Mouse (Mus musculus): ENCODE results near the gene Fbll1. TPM values are rescaled to one million over a fixed set of nuclear protein-coding genes. Genes with fewer than 3 reads are reported as not detected.
"Not testable (repeated sequence)": the region's sequence is repeated elsewhere in the genome, so short reads cannot be mapped to it uniquely, and the experiment has no call there.

The Fbll1 gene
- polyA plus RNA-seq, 1 experiment from 2014 or later, result 1.1 TPM

DNA sequence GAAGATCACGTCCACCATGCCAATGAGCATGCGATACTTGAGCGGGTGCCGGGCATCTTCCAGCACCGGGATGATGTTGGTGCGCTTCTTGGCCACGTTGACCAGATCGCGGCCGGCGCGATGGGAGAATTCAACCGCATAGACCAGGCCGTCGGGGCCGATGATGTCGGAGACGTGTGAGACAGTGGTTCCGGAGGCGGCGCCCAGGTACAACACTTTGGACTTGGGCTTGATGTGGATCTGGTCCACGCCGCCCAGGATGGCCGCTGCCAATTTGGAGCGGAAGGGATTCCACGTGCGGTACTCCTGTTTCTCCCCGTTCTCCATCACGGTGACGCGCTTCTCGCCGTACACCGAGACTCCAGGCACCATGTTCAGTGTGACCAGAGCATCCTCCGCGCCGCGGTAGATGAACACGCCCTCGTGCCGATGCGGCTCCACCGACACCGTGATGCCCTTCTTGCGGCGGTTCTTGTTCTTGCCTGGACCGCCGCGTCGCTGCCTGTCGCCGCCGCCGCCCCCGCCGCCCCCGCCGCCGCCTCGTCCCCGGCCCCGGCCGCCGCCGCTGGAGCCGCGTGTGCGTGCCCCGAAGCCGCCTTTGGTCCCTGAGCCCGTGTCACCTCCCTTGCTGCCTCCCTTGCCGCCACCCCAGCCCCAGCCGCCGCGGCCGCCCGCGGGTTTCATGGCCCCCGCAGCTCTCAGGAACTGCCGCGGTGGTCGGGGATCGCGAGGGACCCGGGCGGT, 761 bp downstream of the Fbll1 start:
- peak overlapping the region; percentile 41 for H3K4me3 ChIP-seq (ENCODE audit: low read depth, low read length)
- H3K9ac ChIP-seq (ENCODE audit: low read depth, low read length), result peak overlapping the region; percentile 40; the same call in 1 of the 2 replicates
- ATAC-seq (ENCODE audit: low read depth), result peak; percentile 18; the same call in 1 of the 2 replicates
- H3K27me3 ChIP-seq (replicated peaks; ENCODE audit: control insufficient read depth, insufficient read depth, low read length), result peaks cover 46% of the 10 kb centered on the region
- peak overlapping the region; percentile 66 for H3K4me2 ChIP-seq (ENCODE audit: low read depth, low read length)
- H3K4me1 ChIP-seq (ENCODE audit: control insufficient read depth, insufficient read depth, low read length), result peaks cover 10% of the 10 kb centered on the region; the same call in 1 of the 2 replicates
- WGBS, result 9% methylated on average over 21 of the region's 86 CpGs
- no peak overlapping the region for H3K27ac ChIP-seq (replicated peaks; ENCODE audit: low read depth, low read length)
- no peaks in the 10 kb centered on the region for H3K36me3 ChIP-seq (ENCODE audit: control insufficient read depth, insufficient read depth, low read length)
- no peak for DNase-seq (ENCODE audit: low spot score)
- H3K9me3 ChIP-seq (ENCODE audit: control insufficient read depth, low read length), result no peaks in the 10 kb centered on the region

DNA sequence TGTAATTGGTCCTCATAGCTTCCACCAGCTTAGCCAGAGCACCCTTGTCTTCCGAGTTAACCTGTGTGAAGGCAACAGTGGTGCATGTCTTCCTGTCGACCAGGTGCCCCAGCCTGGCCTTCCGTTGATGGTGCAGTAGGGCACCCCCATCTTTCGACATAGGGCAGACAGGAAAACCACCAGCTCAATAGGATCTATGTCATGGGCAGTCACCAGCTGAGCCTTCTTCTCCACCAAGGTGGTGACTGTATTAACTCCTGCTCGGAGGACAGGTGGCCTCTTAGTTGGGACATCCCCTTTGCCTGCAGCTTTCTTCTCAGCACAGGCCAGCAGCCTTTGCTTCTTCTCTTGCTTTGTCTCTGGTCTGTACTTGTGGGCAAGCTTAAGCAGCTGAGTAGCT, 5.9 kb downstream of the Fbll1 start:
- Histone ChIP-seq H3K27me3 (replicated peaks; ENCODE audit: control insufficient read depth, insufficient read depth, low read length) (peaks cover 27% of the 10 kb centered on the region), H3K36me3 (ENCODE audit: control insufficient read depth, insufficient read depth, low read length) (peaks cover 29% of the 10 kb centered on the region)
- not testable (repeated sequence) for DNase-seq (ENCODE audit: low spot score); ATAC-seq (ENCODE audit: low read depth); H3K4me2 ChIP-seq (ENCODE audit: low read depth, low read length); H3K4me1 ChIP-seq (ENCODE audit: control insufficient read depth, insufficient read depth, low read length); H3K4me3 ChIP-seq (ENCODE audit: low read depth, low read length); H3K27ac ChIP-seq (replicated peaks; ENCODE audit: low read depth, low read length); H3K9ac ChIP-seq (ENCODE audit: low read depth, low read length); H3K9me3 ChIP-seq (ENCODE audit: control insufficient read depth, low read length)
- WGBS, result 92% methylated on average over 5 of the region's 5 CpGs

DNA sequence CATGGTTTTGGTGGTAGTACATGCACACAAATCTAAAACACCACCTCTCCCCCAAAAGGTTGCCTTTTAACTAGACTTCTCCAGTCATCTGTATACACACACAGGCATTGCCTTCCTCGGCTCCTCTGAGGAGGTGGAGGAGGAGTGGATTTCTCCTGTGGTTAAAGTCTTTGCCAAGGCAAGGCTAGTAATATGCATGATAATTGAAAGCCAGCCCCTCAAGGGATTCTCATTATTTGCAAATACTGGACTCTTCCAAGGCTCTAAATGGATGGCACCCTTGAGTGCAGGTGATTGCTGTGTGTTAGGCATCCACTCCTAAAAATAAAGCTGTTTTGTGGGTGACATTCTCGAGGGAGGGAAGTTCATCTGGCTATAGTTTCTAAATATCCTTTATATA, 10.2 kb downstream of the Fbll1 start:
- Histone ChIP-seq H3K27me3 (replicated peaks; ENCODE audit: control insufficient read depth, insufficient read depth, low read length) (no peaks in the 10 kb centered on the region), H3K27ac (replicated peaks; ENCODE audit: low read depth, low read length) (no peak overlapping the region), H3K36me3 (ENCODE audit: control insufficient read depth, insufficient read depth, low read length) (peaks cover 59% of the 10 kb centered on the region), H3K9me3 (ENCODE audit: control insufficient read depth, low read length) (no peaks in the 10 kb centered on the region), H3K9ac (ENCODE audit: low read depth, low read length) (no peak overlapping the region), H3K4me1 (ENCODE audit: control insufficient read depth, insufficient read depth, low read length) (no peaks in the 10 kb centered on the region), H3K4me3 (ENCODE audit: low read depth, low read length) (no peak overlapping the region), H3K4me2 (ENCODE audit: low read depth, low read length) (no peak overlapping the region)
- DNase-seq (ENCODE audit: low spot score), result no peak
- no peak for ATAC-seq (ENCODE audit: low read depth)
- 77% methylated on average over 2 of the region's 2 CpGs for WGBS

DNA sequence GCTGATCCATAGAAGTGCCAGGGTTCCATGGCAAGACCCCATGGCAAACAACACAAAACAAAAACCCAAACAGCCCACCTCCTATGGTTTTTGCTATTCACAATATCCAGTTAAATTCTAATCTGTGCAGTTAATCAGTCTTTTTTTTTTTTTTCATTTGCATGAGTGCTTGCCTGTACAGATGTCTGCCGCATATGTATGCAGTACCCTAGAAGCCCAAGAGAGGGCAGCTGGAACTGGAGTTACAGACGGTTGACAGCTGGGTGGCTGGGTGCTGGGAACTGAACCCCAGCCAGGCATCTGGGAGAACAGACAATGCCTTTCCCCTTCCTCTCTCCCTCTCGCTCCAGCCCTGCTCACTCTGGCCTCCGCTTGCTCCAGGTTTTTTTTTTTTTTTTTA, 14.1 kb downstream of the Fbll1 start:
- Histone ChIP-seq H3K4me3 (ENCODE audit: low read depth, low read length) (no peak overlapping the region), H3K27ac (replicated peaks; ENCODE audit: low read depth, low read length) (no peak overlapping the region), H3K4me1 (ENCODE audit: control insufficient read depth, insufficient read depth, low read length) (no peaks in the 10 kb centered on the region), H3K9me3 (ENCODE audit: control insufficient read depth, low read length) (no peaks in the 10 kb centered on the region), H3K36me3 (ENCODE audit: control insufficient read depth, insufficient read depth, low read length) (peaks cover 74% of the 10 kb centered on the region), H3K9ac (ENCODE audit: low read depth, low read length) (no peak overlapping the region), H3K27me3 (replicated peaks; ENCODE audit: control insufficient read depth, insufficient read depth, low read length) (no peaks in the 10 kb centered on the region), H3K4me2 (ENCODE audit: low read depth, low read length) (no peak overlapping the region)
- ATAC-seq (ENCODE audit: low read depth) (no peak), DNase-seq (ENCODE audit: low spot score) (no peak)
- 95% methylated on average over 4 of the region's 4 CpGs for WGBS

DNA sequence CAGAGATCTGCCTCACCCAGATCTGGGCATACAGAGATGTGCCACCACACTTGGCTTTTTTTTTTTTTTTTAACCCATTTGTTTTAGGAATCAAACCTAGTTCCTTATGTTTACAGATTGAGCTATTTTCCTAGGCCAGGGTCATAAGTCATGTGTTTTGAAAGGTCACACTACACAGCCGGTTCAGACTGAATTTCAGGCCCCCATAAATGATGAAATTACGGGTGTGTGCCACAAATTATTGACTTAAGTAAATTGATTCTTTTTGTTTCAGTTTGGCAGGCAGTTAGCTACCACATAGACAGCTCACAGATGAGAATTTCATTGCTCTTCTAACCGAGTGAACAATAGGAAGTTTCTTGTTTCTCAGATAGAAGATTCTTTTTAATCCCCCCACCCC, 14.7 kb downstream of the Fbll1 start:
- Histone ChIP-seq H3K4me2 (ENCODE audit: low read depth, low read length) (no peak overlapping the region), H3K9me3 (ENCODE audit: control insufficient read depth, low read length) (no peaks in the 10 kb centered on the region), H3K9ac (ENCODE audit: low read depth, low read length) (no peak overlapping the region), H3K36me3 (ENCODE audit: control insufficient read depth, insufficient read depth, low read length) (peaks cover 74% of the 10 kb centered on the region), H3K4me3 (ENCODE audit: low read depth, low read length) (no peak overlapping the region), H3K27me3 (replicated peaks; ENCODE audit: control insufficient read depth, insufficient read depth, low read length) (no peaks in the 10 kb centered on the region), H3K4me1 (ENCODE audit: control insufficient read depth, insufficient read depth, low read length) (no peaks in the 10 kb centered on the region), H3K27ac (replicated peaks; ENCODE audit: low read depth, low read length) (no peak overlapping the region)
- WGBS, result 86% methylated on average over 3 of the region's 3 CpGs
- DNase-seq (ENCODE audit: low spot score), result no peak
- no peak for ATAC-seq (ENCODE audit: low read depth)

DNA sequence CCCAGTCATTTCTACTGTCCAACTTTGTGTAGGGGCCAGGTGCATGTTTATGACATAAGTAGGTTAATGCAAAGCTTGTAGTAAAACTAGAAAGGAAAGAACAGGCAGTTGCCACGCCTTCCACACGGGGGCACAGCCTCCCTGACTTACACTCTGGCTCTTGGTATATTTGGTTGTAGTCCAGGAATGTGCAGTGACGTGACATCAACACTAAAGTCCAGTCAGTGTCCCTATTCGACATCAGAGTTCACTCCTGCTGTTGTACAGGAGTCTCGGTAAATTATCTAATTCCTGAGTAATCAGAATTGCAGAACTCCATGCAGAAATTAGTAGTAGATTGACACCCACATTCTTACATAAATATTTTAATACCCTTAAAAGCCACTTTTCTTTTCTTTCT, 15.6 kb downstream of the Fbll1 start:
- H3K9me3 ChIP-seq (ENCODE audit: control insufficient read depth, low read length), result no peaks in the 10 kb centered on the region
- no peak overlapping the region for H3K9ac ChIP-seq (ENCODE audit: low read depth, low read length)
- H3K4me1 ChIP-seq (ENCODE audit: control insufficient read depth, insufficient read depth, low read length), result no peaks in the 10 kb centered on the region
- peaks cover 77% of the 10 kb centered on the region for H3K36me3 ChIP-seq (ENCODE audit: control insufficient read depth, insufficient read depth, low read length)
- no peak overlapping the region for H3K4me3 ChIP-seq (ENCODE audit: low read depth, low read length)
- 91% methylated on average over 5 of the region's 5 CpGs for WGBS
- H3K27ac ChIP-seq (replicated peaks; ENCODE audit: low read depth, low read length), result no peak overlapping the region
- ATAC-seq (ENCODE audit: low read depth), result no peak
- no peak overlapping the region for H3K4me2 ChIP-seq (ENCODE audit: low read depth, low read length)
- no peak for DNase-seq (ENCODE audit: low spot score)
- H3K27me3 ChIP-seq (replicated peaks; ENCODE audit: control insufficient read depth, insufficient read depth, low read length), result no peaks in the 10 kb centered on the region

DNA sequence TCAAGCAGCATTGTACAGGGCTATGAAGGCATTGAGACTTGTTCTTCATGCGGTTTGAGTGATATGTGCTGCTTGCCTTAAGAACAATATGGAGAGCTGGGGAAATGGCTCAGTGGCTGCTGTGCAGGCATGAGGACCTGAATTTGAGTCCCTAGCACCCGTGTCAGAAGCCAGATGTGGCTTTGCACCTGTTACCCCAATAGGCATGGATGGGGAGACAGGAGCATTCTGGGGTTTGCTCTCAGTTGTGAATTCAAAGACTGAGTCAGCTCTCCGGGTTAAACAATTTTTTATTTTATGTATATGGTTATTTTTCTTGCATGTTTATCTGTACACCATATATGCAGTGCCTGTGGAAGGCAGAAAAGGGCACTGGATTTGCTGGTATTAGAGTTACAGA, 16.2 kb downstream of the Fbll1 start:
- no peak overlapping the region for H3K27ac ChIP-seq (replicated peaks; ENCODE audit: low read depth, low read length)
- peaks cover 83% of the 10 kb centered on the region for H3K36me3 ChIP-seq (ENCODE audit: control insufficient read depth, insufficient read depth, low read length)
- H3K4me1 ChIP-seq (ENCODE audit: control insufficient read depth, insufficient read depth, low read length), result no peaks in the 10 kb centered on the region
- 95% methylated on average over 3 of the region's 3 CpGs for WGBS
- H3K4me2 ChIP-seq (ENCODE audit: low read depth, low read length), result no peak overlapping the region
- no peaks in the 10 kb centered on the region for H3K9me3 ChIP-seq (ENCODE audit: control insufficient read depth, low read length)
- no peak for ATAC-seq (ENCODE audit: low read depth)
- H3K4me3 ChIP-seq (ENCODE audit: low read depth, low read length), result no peak overlapping the region
- H3K27me3 ChIP-seq (replicated peaks; ENCODE audit: control insufficient read depth, insufficient read depth, low read length), result no peaks in the 10 kb centered on the region
- no peak overlapping the region for H3K9ac ChIP-seq (ENCODE audit: low read depth, low read length)
- DNase-seq (ENCODE audit: low spot score), result no peak

DNA sequence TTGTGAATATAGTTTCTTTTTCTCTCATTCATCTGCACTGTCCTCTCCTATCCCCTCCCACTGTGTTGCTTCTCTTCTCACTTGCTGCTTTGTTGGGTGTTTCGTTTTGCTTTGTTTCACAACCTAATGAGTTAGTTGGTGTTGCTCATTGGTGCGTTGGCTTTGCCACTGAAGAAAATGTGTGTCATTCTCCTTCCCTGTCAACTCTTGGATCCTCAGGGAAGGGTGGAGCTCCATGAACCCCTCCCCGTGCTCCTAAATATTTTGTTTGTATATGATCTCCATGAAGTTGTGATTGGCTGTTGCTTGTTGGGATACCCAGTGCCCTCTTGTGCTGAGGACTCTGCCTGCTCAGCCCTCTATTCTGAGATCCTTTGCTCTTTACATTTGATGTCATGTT, 18.3 kb downstream of the Fbll1 start:
- ATAC-seq (ENCODE audit: low read depth) (no peak), DNase-seq (ENCODE audit: low spot score) (no peak)
- 84% methylated on average over 3 of the region's 3 CpGs for WGBS
- Histone ChIP-seq H3K4me2 (ENCODE audit: low read depth, low read length) (no peak overlapping the region), H3K9ac (ENCODE audit: low read depth, low read length) (no peak overlapping the region), H3K27me3 (replicated peaks; ENCODE audit: control insufficient read depth, insufficient read depth, low read length) (no peaks in the 10 kb centered on the region), H3K4me3 (ENCODE audit: low read depth, low read length) (no peak overlapping the region), H3K27ac (replicated peaks; ENCODE audit: low read depth, low read length) (no peak overlapping the region), H3K4me1 (ENCODE audit: control insufficient read depth, insufficient read depth, low read length) (no peaks in the 10 kb centered on the region), H3K9me3 (ENCODE audit: control insufficient read depth, low read length) (no peaks in the 10 kb centered on the region), H3K36me3 (ENCODE audit: control insufficient read depth, insufficient read depth, low read length) (peaks cover 89% of the 10 kb centered on the region)

DNA sequence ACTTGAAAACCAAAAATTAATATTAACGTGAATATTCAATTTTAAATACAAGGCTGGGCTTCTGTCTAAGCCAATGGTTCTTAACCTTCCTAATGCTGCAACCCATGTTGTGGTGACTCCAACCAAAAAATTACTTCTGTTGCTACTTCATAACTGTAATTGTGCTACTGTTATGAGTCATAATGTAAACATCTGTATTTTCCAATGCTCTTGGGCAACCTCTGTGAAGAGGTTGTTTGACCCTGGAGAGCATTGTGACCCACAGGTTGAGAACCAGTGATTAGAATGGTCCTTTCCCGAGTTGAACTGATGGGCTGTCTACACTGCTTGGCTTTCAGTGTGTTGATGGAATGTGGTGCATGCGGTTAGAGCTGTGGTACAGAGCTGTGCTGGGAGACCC, 22.2 kb downstream of the Fbll1 start:
- H3K4me2 ChIP-seq (ENCODE audit: low read depth, low read length), result no peak overlapping the region
- no peak overlapping the region for H3K9ac ChIP-seq (ENCODE audit: low read depth, low read length)
- H3K9me3 ChIP-seq (ENCODE audit: control insufficient read depth, low read length), result no peaks in the 10 kb centered on the region
- H3K27me3 ChIP-seq (replicated peaks; ENCODE audit: control insufficient read depth, insufficient read depth, low read length), result no peaks in the 10 kb centered on the region
- no peak for ATAC-seq (ENCODE audit: low read depth)
- H3K36me3 ChIP-seq (ENCODE audit: control insufficient read depth, insufficient read depth, low read length), result peaks cover 50% of the 10 kb centered on the region
- no peak overlapping the region for H3K4me3 ChIP-seq (ENCODE audit: low read depth, low read length)
- no peaks in the 10 kb centered on the region for H3K4me1 ChIP-seq (ENCODE audit: control insufficient read depth, insufficient read depth, low read length)
- no peak overlapping the region for H3K27ac ChIP-seq (replicated peaks; ENCODE audit: low read depth, low read length)
- 93% methylated on average over 3 of the region's 3 CpGs for WGBS
- DNase-seq (ENCODE audit: low spot score), result no peak
